Mouse (Mus musculus): ENCODE results near the gene 4921511M17Rik. TPM values are rescaled to one million over a fixed set of nuclear protein-coding genes. Genes with fewer than 3 reads are reported as not detected.
A peak's percentile ranks its signal among the peaks of the same experiment; 100 is the strongest.
"Not testable (repeated sequence)": the region's sequence is repeated elsewhere in the genome, so short reads cannot be mapped to it uniquely, and the experiment has no call there.

The 4921511M17Rik gene
- not detected in 2 replicates for polyA plus RNA-seq (2014; fragmentation: Nextera tagmentation; extraction: Ambion mirVana)

- not testable (repeated sequence) for H3K9ac ChIP-seq (ENCODE audit: low read length); H3K9me3 ChIP-seq (replicated peaks; ENCODE audit: control insufficient read depth, low read length); ATAC-seq; H3K4me3 ChIP-seq (ENCODE audit: low read depth, low read length); H3K4me2 ChIP-seq (ENCODE audit: low read length); H3K36me3 ChIP-seq (ENCODE audit: control insufficient read depth, insufficient read depth, low read length); H3K27me3 ChIP-seq (replicated peaks; ENCODE audit: control insufficient read depth, insufficient read depth, low read length); DNase-seq (ENCODE audit: low spot score); H3K4me1 ChIP-seq (ENCODE audit: control insufficient read depth, insufficient read depth, low read length); H3K27ac ChIP-seq (ENCODE audit: low read depth, low read length)
Measured at GRCm38 (mm10) chrX:154033727-154034126, at the start of gene 4921511M17Rik. TSS of gene 4921511M17Rik (minus strand) at chrX:154033827.

GRCm38 (mm10) chrX:154054939-154055338, 21.3 kb upstream of the 4921511M17Rik start, which contains the start of gene Gm10057:
TSS of gene Gm10057 (minus strand) at chrX:154055039.
- H3K9ac ChIP-seq (ENCODE audit: low read length); H3K4me3 ChIP-seq (ENCODE audit: low read depth, low read length); H3K4me2 ChIP-seq (ENCODE audit: low read length); DNase-seq (ENCODE audit: low spot score); H3K27me3 ChIP-seq (replicated peaks; ENCODE audit: control insufficient read depth, insufficient read depth, low read length); H3K4me1 ChIP-seq (ENCODE audit: control insufficient read depth, insufficient read depth, low read length); H3K9me3 ChIP-seq (replicated peaks; ENCODE audit: control insufficient read depth, low read length); H3K27ac ChIP-seq (ENCODE audit: low read depth, low read length); ATAC-seq; H3K36me3 ChIP-seq (ENCODE audit: control insufficient read depth, insufficient read depth, low read length): not testable (repeated sequence)

- not testable (repeated sequence) for DNase-seq (ENCODE audit: low spot score); H3K27ac ChIP-seq (ENCODE audit: low read depth, low read length)
Measured at GRCm38 (mm10) chrX:154012540-154012939, 21.1 kb downstream of the 4921511M17Rik start, which contains the start of gene Samt1. TSS of gene Samt1 (minus strand) at chrX:154012640.

GRCm38 (mm10) chrX:153976914-153977313, 56.7 kb downstream of the 4921511M17Rik start:
- not testable (repeated sequence) for H3K4me1 ChIP-seq (ENCODE audit: control insufficient read depth, insufficient read depth, low read length); H3K27me3 ChIP-seq (replicated peaks; ENCODE audit: control insufficient read depth, insufficient read depth, low read length); H3K4me2 ChIP-seq (ENCODE audit: low read length); H3K27ac ChIP-seq (ENCODE audit: low read depth, low read length); H3K9me3 ChIP-seq (replicated peaks; ENCODE audit: control insufficient read depth, low read length); H3K9ac ChIP-seq (ENCODE audit: low read length); H3K4me3 ChIP-seq (ENCODE audit: low read depth, low read length); DNase-seq (ENCODE audit: low spot score); H3K36me3 ChIP-seq (ENCODE audit: control insufficient read depth, insufficient read depth, low read length)
- no CpG with 5 or more reads among the region's 2 CpGs for WGBS
- ATAC-seq = 0 out of 2 replicates have a peak, but pooled peaks have one; percentile 15

More at GRCm38 (mm10) chrX:154012540-154012939, 21.1 kb downstream of the 4921511M17Rik start, which contains the start of gene Samt1:
- not testable (repeated sequence) for H3K9me3 ChIP-seq (replicated peaks; ENCODE audit: control insufficient read depth, low read length); ATAC-seq; H3K4me1 ChIP-seq (ENCODE audit: control insufficient read depth, insufficient read depth, low read length); H3K4me2 ChIP-seq (ENCODE audit: low read length); H3K36me3 ChIP-seq (ENCODE audit: control insufficient read depth, insufficient read depth, low read length); H3K9ac ChIP-seq (ENCODE audit: low read length); H3K27me3 ChIP-seq (replicated peaks; ENCODE audit: control insufficient read depth, insufficient read depth, low read length); H3K4me3 ChIP-seq (ENCODE audit: low read depth, low read length)

GRCm38 (mm10) chrX:153976467-153976866, 57.2 kb downstream of the 4921511M17Rik start:
- ATAC-seq; H3K4me3 ChIP-seq (ENCODE audit: low read depth, low read length); H3K27me3 ChIP-seq (replicated peaks; ENCODE audit: control insufficient read depth, insufficient read depth, low read length); H3K4me2 ChIP-seq (ENCODE audit: low read length); DNase-seq (ENCODE audit: low spot score); H3K4me1 ChIP-seq (ENCODE audit: control insufficient read depth, insufficient read depth, low read length); H3K36me3 ChIP-seq (ENCODE audit: control insufficient read depth, insufficient read depth, low read length); H3K9ac ChIP-seq (ENCODE audit: low read length); H3K9me3 ChIP-seq (replicated peaks; ENCODE audit: control insufficient read depth, low read length); H3K27ac ChIP-seq (ENCODE audit: low read depth, low read length): not testable (repeated sequence)
- WGBS = 22% methylated on average over 4 of the region's 4 CpGs

- Histone ChIP-seq H3K4me2 (ENCODE audit: low read length) (no peak overlapping the region), H3K36me3 (ENCODE audit: control insufficient read depth, insufficient read depth, low read length) (no peaks in the 10 kb centered on the region), H3K9ac (ENCODE audit: low read length) (no peak overlapping the region), H3K27me3 (replicated peaks; ENCODE audit: control insufficient read depth, insufficient read depth, low read length) (no peaks in the 10 kb centered on the region), H3K4me1 (ENCODE audit: control insufficient read depth, insufficient read depth, low read length) (no peaks in the 10 kb centered on the region), H3K27ac (ENCODE audit: low read depth, low read length) (no peak overlapping the region), H3K4me3 (ENCODE audit: low read depth, low read length) (no peak overlapping the region), H3K9me3 (replicated peaks; ENCODE audit: control insufficient read depth, low read length) (no peaks in the 10 kb centered on the region)
- ATAC-seq (no peak), DNase-seq (ENCODE audit: low spot score) (peak; percentile 8)
- 14% methylated on average over 2 of the region's 2 CpGs for WGBS
Measured at GRCm38 (mm10) chrX:153974450-153974849, 59.2 kb downstream of the 4921511M17Rik start.

Other genes with a start within 250 kb of the 4921511M17Rik start
- gene Spin2c, start 201.6 kb downstream of the 4921511M17Rik start, polyA plus RNA-seq (2014; fragmentation: Nextera tagmentation; extraction: Ambion mirVana) = 24.1 and 26.7 TPM in 2 replicates
- gene Samt1, start 21.2 kb downstream of the 4921511M17Rik start, polyA plus RNA-seq (2014; fragmentation: Nextera tagmentation; extraction: Ambion mirVana) = not detected in 2 replicates
- gene Gm10057, start 21.2 kb upstream of the 4921511M17Rik start, polyA plus RNA-seq (2014; fragmentation: Nextera tagmentation; extraction: Ambion mirVana) = not detected in 2 replicates
- not detected in 2 replicates for gene Gm15140, start 86.9 kb upstream of the 4921511M17Rik start, polyA plus RNA-seq (2014; fragmentation: Nextera tagmentation; extraction: Ambion mirVana)